Mouse (Mus musculus): Measurements from ENCODE around the gene Cdkn3. TPM values are rescaled to one million over a fixed set of nuclear protein-coding genes. Genes with fewer than 3 reads are reported as not detected.

The Cdkn3 gene
- polyA plus RNA-seq, 1 experiment from 2014 or later, result 16.2 TPM

GRCm38 (mm10) chr14:46785247-46785646, 24.9 kb downstream of the Cdkn3 start:
- Histone ChIP-seq H3K27ac (replicated peaks) (no peak overlapping the region), H3K9me3 (no peaks in the 10 kb centered on the region), H3K4me2 (no peak overlapping the region), H3K4me3 (no peak overlapping the region), H3K9ac (no peak overlapping the region), H3K36me3 (peaks cover 29% of the 10 kb centered on the region), H3K4me1 (replicated peaks) (peaks cover 29% of the 10 kb centered on the region), H3K27me3 (no peaks in the 10 kb centered on the region)
- ATAC-seq (ENCODE audit: low read depth), result no peak
- 76% methylated on average over 5 of the region's 5 CpGs for WGBS

DNA sequence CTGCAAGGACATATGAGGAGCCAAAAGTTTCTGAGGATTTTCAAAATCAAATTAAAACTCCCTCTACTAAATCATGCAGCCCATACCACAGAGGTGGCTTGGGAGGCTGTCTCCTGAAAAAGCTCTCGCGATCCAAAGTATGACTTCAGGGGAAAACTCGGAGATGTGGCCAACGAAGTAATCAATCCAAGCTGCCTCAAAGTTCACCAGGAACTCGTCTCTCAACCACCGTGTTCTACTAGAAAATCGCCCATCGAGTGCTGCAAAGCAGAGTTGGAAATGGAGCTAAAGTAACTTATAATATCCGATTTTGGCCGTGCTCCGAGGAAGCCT, 27.1 kb downstream of the Cdkn3 start:
- H3K4me3 ChIP-seq, result peak overlapping the region; percentile 65
- peaks cover 13% of the 10 kb centered on the region for H3K36me3 ChIP-seq
- peak overlapping the region; percentile 72 for H3K4me2 ChIP-seq
- H3K27me3 ChIP-seq, result no peaks in the 10 kb centered on the region
- under 1% methylated on average over 11 of the region's 11 CpGs for WGBS
- peaks cover 29% of the 10 kb centered on the region for H3K4me1 ChIP-seq (replicated peaks)
- H3K9me3 ChIP-seq, result no peaks in the 10 kb centered on the region
- ATAC-seq (ENCODE audit: low read depth), result no peak
- peak overlapping the region; percentile 96 for H3K27ac ChIP-seq (replicated peaks)
- H3K9ac ChIP-seq, result peak overlapping the region; percentile 93

- ATAC-seq (ENCODE audit: low read depth), result peak; percentile 97
- H3K27me3 ChIP-seq, result no peaks in the 10 kb centered on the region
- peak within 1 kb of the TSS; percentile 96 for H3K27ac ChIP-seq (replicated peaks)
- peaks cover 29% of the 10 kb centered on the region for H3K4me1 ChIP-seq (replicated peaks)
- no peaks in the 10 kb centered on the region for H3K9me3 ChIP-seq
- H3K36me3 ChIP-seq, result peaks cover 8% of the 10 kb centered on the region
- peak within 1 kb of the TSS; percentile 93 for H3K9ac ChIP-seq
- WGBS, result under 1% methylated on average over 79 of the region's 86 CpGs
- H3K4me3 ChIP-seq, result peak within 1 kb of the TSS; percentile 65
- H3K4me2 ChIP-seq, result peak within 1 kb of the TSS; percentile 72
Observed at GRCm38 (mm10) chr14:46787787-46788504, 27.6 kb downstream of the Cdkn3 start, which contains the start of gene Cnih1. Gene Cnih1, minus strand, starts transcription at chr14:46788411.

DNA sequence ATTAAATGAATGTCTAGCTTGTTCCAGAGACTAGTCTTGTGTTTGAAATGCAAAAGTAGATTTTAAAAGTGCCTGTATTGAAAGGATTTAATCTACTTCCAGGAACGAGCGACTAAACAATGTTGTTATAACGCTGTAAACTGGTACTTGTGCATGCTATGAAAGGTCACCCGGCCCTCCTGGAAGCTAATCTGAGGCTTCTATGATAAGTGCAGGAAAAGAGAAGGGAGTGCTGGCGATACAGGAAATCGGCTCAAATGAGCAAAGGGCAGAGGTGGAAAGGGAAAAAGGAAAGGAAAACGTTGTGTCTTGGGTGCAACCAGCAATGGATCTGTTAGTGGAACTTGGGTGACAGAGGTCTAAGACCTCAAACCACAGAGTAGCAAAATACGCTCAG, 28.2 kb downstream of the Cdkn3 start:
- peak overlapping the region; percentile 96; the same call in 1 of the 2 replicates for H3K27ac ChIP-seq (replicated peaks)
- H3K4me3 ChIP-seq, result peak overlapping the region; percentile 65
- ATAC-seq (ENCODE audit: low read depth), result peak; percentile 13; the same call in 1 of the 2 replicates
- H3K9me3 ChIP-seq, result no peaks in the 10 kb centered on the region
- H3K4me1 ChIP-seq (replicated peaks), result peaks cover 29% of the 10 kb centered on the region
- 37% methylated on average over 8 of the region's 8 CpGs for WGBS
- H3K36me3 ChIP-seq, result peaks cover 3% of the 10 kb centered on the region; the same call in 1 of the 2 replicates
- H3K27me3 ChIP-seq, result no peaks in the 10 kb centered on the region
- peak overlapping the region; percentile 72 for H3K4me2 ChIP-seq
- H3K9ac ChIP-seq, result no peak overlapping the region

GRCm38 (mm10) chr14:46790303-46790702, 30.0 kb downstream of the Cdkn3 start:
- WGBS, result 72% methylated on average over 4 of the region's 4 CpGs
- H3K36me3 ChIP-seq, result no peaks in the 10 kb centered on the region
- no peak overlapping the region for H3K27ac ChIP-seq (replicated peaks)
- H3K4me1 ChIP-seq (replicated peaks), result peaks cover 19% of the 10 kb centered on the region
- H3K4me2 ChIP-seq, result no peak overlapping the region
- no peak overlapping the region for H3K4me3 ChIP-seq
- no peaks in the 10 kb centered on the region for H3K27me3 ChIP-seq
- no peak for ATAC-seq (ENCODE audit: low read depth)
- H3K9ac ChIP-seq, result no peak overlapping the region
- H3K9me3 ChIP-seq, result no peaks in the 10 kb centered on the region

DNA sequence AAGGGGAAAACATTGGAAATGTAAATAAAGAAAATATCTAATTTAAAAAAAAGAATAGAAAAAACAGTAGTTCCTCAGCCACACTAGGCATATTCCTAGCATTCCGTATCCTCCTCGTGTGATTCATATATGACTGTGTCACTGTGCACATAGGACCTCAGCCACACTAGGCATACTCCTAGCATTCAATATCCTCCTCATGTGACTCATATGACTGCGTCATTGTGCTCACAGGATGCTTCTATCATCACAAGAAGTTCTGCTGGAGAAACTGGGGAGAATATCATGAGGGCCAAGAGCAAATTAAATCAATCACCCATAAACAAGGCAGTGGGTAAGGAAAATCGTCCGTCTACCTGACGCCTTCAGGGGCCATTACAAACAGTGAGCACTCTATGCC, 30.4 kb downstream of the Cdkn3 start:
- Histone ChIP-seq H3K27me3 (no peaks in the 10 kb centered on the region), H3K36me3 (no peaks in the 10 kb centered on the region), H3K9ac (no peak overlapping the region), H3K4me2 (no peak overlapping the region), H3K4me1 (replicated peaks) (peaks cover 18% of the 10 kb centered on the region), H3K4me3 (no peak overlapping the region), H3K9me3 (no peaks in the 10 kb centered on the region), H3K27ac (replicated peaks) (no peak overlapping the region)
- WGBS, result 92% methylated on average over 6 of the region's 6 CpGs
- ATAC-seq (ENCODE audit: low read depth), result no peak

GRCm38 (mm10) chr14:46794157-46794556, 33.8 kb downstream of the Cdkn3 start:
- Histone ChIP-seq H3K4me1 (replicated peaks) (no peaks in the 10 kb centered on the region), H3K9me3 (no peaks in the 10 kb centered on the region), H3K9ac (no peak overlapping the region), H3K27me3 (no peaks in the 10 kb centered on the region), H3K4me2 (no peak overlapping the region), H3K4me3 (no peak overlapping the region), H3K36me3 (0 out of 2 replicates have a peak, but pooled peaks cover 2% of the 10 kb centered on the region), H3K27ac (replicated peaks) (no peak overlapping the region)
- 94% methylated on average over 5 of the region's 5 CpGs for WGBS
- ATAC-seq (ENCODE audit: low read depth), result no peak

DNA sequence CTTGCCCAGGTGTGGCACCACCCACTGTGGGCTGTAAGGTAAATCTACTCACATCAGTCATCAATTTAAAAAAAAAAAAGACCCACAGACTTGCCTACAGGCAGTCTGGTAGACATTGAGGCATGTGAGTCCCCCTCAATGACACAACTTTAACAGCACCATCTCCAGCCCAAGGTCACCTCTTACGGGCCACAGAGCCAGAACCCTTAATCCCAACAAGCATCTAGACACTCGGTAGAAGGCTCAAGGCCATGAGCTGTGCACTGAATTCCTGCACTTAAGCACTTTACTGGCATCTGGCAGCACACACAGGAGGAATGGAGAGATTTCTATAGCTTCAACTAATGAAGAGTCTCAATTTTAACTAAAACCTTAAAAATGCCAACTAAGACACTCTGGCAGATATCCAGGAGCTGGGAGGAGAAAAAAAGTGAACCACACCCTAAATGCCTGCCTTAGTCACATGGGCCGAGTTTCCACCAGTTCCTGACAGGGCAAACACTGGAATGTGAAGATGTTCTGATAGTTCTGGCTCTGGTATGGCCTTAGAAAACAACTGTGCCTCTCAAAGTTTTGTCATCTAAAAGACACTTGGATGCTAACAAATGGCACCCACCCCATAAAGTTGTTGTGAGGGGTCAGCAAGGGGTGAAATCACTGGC, 40.5 kb downstream of the Cdkn3 start:
- ATAC-seq (ENCODE audit: low read depth), result no peak
- Histone ChIP-seq H3K4me1 (replicated peaks) (no peaks in the 10 kb centered on the region), H3K4me2 (no peak overlapping the region), H3K9ac (no peak overlapping the region), H3K36me3 (0 out of 2 replicates have a peak, but pooled peaks cover 11% of the 10 kb centered on the region), H3K27ac (replicated peaks) (no peak overlapping the region), H3K4me3 (no peak overlapping the region), H3K9me3 (no peaks in the 10 kb centered on the region), H3K27me3 (no peaks in the 10 kb centered on the region)
- 89% methylated on average over 3 of the region's 3 CpGs for WGBS

GRCm38 (mm10) chr14:46803259-46803658, 42.9 kb downstream of the Cdkn3 start:
- Histone ChIP-seq H3K4me3 (no peak overlapping the region), H3K27ac (replicated peaks) (no peak overlapping the region), H3K9ac (no peak overlapping the region), H3K36me3 (0 out of 2 replicates have a peak, but pooled peaks cover 11% of the 10 kb centered on the region), H3K9me3 (no peaks in the 10 kb centered on the region), H3K4me1 (replicated peaks) (no peaks in the 10 kb centered on the region), H3K27me3 (no peaks in the 10 kb centered on the region), H3K4me2 (no peak overlapping the region)
- 97% methylated on average over 4 of the region's 4 CpGs for WGBS
- no peak for ATAC-seq (ENCODE audit: low read depth)

DNA sequence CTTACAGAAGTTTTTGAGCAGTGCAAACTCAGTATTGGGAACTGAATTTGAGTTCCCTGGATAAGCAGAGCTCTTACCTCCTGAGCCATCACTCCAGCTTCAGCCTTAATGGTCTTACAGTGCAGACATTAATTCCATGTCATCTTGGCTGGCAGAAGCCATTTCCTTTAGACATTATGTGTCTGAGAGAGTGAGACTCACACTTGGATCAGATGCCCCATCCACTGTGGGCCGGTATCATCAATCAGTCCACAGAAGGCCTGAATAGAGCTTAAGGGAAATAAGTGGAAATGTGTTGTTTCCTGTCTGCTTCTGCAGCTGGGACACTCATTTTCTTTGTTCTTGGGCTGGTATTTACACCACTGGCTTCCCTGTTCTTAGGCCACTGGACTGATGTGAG, 43.5 kb downstream of the Cdkn3 start:
- no peaks in the 10 kb centered on the region for H3K4me1 ChIP-seq (replicated peaks)
- no peaks in the 10 kb centered on the region for H3K27me3 ChIP-seq
- WGBS, result 85% methylated on average over 1 of the region's 1 CpGs
- no peak overlapping the region for H3K9ac ChIP-seq
- 0 out of 2 replicates have a peak, but pooled peaks cover 11% of the 10 kb centered on the region for H3K36me3 ChIP-seq
- H3K27ac ChIP-seq (replicated peaks), result no peak overlapping the region
- no peak overlapping the region for H3K4me2 ChIP-seq
- ATAC-seq (ENCODE audit: low read depth), result no peak
- H3K9me3 ChIP-seq, result no peaks in the 10 kb centered on the region
- H3K4me3 ChIP-seq, result no peak overlapping the region

- WGBS, result 89% methylated on average over 5 of the region's 5 CpGs
Observed at GRCm38 (mm10) chr14:46806186-46806585, 45.8 kb downstream of the Cdkn3 start.

DNA sequence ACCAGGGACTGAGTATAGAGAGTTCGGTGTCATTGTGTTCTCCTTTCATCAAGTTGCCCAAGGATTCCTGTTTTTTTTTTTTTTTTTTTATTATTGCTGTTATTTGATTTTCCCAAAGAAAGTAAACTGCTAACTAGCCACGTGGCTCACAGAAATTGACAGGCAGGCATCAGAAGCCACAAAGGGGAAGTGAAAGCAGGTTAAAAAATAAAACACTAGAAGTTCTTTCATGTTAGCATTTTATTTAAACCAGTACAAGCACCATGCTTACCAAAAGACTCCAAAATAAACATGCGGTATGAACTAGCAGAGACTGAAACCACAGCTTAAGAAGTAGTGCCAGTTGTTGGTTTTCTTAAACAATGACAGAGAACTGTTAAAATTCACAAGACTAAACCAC, 47.6 kb downstream of the Cdkn3 start:
- Histone ChIP-seq H3K36me3 (peaks cover 34% of the 10 kb centered on the region), H3K9me3 (no peaks in the 10 kb centered on the region), H3K27me3 (no peaks in the 10 kb centered on the region), H3K4me1 (replicated peaks) (no peaks in the 10 kb centered on the region), H3K4me2 (no peak overlapping the region), H3K4me3 (no peak overlapping the region), H3K27ac (replicated peaks) (no peak overlapping the region), H3K9ac (no peak overlapping the region)
- 80% methylated on average over 3 of the region's 3 CpGs for WGBS
- ATAC-seq (ENCODE audit: low read depth), result no peak

More at GRCm38 (mm10) chr14:46806186-46806585, 45.8 kb downstream of the Cdkn3 start:
- Histone ChIP-seq H3K9me3 (no peaks in the 10 kb centered on the region), H3K36me3 (peaks cover 24% of the 10 kb centered on the region), H3K4me2 (no peak overlapping the region), H3K4me3 (no peak overlapping the region), H3K4me1 (replicated peaks) (no peaks in the 10 kb centered on the region), H3K27ac (replicated peaks) (no peak overlapping the region), H3K9ac (no peak overlapping the region), H3K27me3 (no peaks in the 10 kb centered on the region)
- no peak for ATAC-seq (ENCODE audit: low read depth)
